Mouse (Mus musculus): ENCODE measurements around the gene Nmnat3.

GRCm38 (mm10) chr9:98318875-98319274 lies 31.6 kb downstream of the Nmnat3 start:
- TF ChIP-seq POLR2A (IDR thresholded peaks at IDR 0.05; ENCODE audit: borderline replicate concordance, insufficient read depth, low read length) (no peak), CTCF (IDR thresholded peaks at IDR 0.05; ENCODE audit: borderline replicate concordance, insufficient read depth, low read depth, low read length) (no peak)

All from cerebellum, adult 2 months (tissue).